Mouse (Mus musculus) lung, postnatal 14 days (tissue): ENCODE data around the gene St8sia6.
"Not testable (repeated sequence)": the region's sequence is repeated elsewhere in the genome, so short reads cannot be mapped to it uniquely, and the experiment has no call there.

Experiments used
- DNase-seq: peaks from one replicate; pipeline ENCODE4 v3.0.0; 2021

The St8sia6 gene

DNA sequence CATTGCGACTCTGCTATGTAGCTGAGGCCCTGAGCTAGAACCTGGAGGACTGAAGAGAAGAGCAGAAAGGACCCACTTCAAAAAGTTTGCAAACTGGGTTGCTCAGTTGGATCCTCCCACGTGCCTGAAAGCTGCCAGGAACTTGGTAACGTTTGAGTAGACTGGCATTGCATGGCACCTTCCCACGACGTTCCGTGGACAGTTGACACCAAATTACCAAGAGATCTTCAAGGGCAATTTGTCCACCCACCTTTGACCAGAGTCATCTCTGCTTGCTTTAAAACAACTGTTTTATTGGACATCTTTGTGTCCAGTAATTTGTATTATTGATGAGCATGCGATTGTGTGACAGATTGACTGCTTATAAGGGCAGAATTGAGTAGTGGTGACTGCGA lies at the start of gene St8sia6:
St8sia6 (minus strand) TSS at position 96 of the 395 bp plus-strand sequence.
- no peak for DNase-seq

DNA sequence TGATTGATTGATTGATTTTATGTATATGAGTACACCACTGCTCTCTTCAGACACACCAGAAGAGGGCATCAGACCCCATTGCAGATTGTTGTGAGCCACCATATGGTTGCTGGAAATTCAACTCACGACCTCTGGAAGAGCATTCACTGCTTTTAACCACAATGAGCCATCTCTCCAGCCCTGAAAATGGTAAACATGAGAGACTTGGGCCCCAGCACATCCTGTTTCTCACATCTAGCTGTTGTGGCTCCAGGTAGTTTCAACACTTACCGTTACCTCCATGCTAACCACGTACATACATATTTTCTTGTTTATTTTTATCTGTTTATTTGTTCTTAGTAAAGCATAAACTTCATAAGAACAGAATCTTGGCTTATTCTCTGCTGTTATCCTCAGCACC lies 42.4 kb upstream of the St8sia6 start:
- no peak for DNase-seq

DNA sequence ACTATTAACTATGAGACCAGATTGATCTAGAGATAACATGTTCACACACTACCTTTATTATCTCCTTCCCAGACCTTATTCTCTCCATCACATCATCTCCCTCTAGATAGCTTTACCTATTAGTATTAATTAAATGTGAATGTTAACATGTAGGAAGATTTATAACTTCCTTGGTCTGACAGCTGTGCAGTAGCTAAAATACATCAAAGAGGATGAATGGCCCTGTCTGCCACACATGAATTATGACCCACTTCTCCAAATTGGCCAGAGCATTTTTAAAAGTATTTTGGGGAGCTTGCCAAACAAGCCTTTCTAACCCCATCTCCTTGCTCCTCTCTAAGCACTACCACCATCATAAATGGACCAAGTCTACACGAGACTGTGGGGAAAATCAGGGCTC lies 41.1 kb upstream of the St8sia6 start:
- no peak for DNase-seq

DNA sequence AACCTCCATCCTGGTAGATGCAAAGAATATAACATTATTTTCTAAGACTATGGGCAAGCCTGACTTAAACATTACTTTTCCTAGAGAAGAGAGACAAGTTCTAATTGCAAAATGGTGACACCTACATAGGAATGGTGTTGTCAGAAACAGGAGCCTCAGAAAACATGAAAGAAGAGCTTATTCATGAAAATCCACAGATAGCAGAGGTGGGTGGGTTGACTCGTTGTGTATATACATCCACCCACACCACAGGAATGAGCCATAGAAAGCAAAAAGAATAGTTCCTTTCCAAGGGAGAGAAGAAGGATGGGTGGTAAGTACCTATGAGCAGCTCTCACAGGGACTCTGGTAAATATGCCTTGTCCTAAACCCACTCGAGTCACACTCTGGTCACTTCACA lies 22.8 kb upstream of the St8sia6 start:
- DNase-seq, result no peak

DNA sequence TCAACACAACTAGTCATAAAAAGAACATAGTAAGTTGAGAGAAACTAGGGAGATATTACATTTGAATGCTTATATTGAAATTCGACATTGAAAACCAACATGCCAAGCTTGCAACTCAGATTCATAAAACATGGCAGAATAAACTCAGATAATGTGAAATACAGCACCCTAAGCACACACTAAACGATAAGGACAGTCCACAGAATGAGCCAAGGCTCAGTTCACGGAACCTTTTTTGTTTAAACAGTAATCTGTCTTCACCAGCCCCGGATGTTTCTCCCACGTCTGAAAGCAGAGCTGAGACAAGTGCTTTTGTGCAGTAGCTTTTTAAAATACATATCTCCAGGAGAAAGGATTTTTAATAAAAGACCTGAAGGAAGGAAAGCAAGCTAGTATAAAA lies 14.7 kb upstream of the St8sia6 start:
- no peak for DNase-seq

DNA sequence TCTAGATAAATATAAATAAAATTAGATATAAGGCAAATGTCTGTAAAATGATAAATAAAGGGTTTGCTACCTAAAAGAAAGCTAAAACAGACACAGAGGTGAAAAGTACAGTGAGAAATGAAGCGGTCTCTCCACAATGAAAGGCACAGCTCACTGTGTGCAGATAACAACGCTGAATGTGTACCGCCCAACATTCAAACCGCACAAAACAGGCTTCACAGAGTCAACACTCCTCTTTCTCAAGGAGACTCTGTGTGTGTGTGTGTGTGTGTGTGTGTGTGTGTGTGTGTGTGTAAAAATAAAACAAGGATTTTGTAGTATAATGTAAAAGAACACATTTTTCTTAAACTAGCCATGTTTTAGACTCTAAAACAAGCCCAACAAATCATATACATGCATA lies 14.1 kb upstream of the St8sia6 start:
- no peak for DNase-seq

DNA sequence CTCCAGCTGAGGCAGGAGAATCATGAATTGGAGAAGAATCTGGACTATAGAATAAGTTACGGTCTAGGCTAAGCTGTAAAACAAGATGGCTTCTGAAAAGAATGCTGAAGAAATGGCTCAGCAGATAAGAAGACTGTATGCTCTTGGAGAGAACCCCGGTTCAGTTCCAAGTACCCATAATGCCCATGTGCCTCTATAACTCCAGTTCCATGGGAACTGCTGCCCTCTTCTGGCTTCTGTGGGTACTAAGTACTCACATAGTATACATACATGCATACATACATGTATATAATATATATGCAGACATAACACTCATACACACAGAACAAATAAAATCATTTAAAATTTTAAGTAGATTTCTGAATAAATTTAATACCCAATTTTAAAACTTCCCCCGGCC lies 12.3 kb upstream of the St8sia6 start:
- no peak for DNase-seq

DNA sequence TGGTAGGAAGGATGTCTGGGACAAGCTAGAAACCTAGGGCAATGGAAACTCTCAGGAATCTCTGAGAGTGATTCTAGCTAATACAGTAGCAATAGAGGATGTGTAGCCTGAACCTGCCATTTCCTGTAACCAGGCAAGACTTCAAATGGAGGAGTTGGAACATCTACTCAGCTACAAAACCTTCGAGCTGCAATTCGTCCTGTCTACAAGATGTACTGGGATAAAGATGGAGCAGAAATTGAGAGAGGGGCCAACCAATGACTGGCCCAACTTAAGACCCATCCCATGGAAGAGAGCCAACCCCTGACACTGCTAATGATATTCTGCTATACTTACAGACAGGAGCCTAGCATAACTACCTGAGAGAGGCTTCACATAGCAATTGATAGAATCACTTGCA lies 6.8 kb upstream of the St8sia6 start:
- no peak for DNase-seq

DNA sequence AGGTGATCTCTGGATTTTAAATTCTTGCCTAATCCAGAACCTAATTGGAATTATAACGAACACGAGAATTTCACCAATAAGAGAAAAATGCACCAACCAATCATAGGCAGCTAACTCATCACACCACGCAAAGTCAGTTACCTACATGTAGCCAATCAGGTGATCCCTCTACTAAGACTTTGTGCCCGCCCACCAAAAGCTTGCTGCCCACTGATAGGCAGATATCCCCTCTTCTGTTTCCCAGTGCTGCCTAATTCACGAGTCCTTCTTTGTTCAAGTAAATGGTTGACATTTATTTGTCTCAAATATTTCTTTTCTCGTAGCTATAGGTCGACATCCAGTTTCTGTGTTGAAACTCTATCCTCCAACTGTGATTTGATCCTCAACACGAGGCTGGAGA lies 582 bp upstream of the St8sia6 start:
- DNase-seq, result no peak

DNA sequence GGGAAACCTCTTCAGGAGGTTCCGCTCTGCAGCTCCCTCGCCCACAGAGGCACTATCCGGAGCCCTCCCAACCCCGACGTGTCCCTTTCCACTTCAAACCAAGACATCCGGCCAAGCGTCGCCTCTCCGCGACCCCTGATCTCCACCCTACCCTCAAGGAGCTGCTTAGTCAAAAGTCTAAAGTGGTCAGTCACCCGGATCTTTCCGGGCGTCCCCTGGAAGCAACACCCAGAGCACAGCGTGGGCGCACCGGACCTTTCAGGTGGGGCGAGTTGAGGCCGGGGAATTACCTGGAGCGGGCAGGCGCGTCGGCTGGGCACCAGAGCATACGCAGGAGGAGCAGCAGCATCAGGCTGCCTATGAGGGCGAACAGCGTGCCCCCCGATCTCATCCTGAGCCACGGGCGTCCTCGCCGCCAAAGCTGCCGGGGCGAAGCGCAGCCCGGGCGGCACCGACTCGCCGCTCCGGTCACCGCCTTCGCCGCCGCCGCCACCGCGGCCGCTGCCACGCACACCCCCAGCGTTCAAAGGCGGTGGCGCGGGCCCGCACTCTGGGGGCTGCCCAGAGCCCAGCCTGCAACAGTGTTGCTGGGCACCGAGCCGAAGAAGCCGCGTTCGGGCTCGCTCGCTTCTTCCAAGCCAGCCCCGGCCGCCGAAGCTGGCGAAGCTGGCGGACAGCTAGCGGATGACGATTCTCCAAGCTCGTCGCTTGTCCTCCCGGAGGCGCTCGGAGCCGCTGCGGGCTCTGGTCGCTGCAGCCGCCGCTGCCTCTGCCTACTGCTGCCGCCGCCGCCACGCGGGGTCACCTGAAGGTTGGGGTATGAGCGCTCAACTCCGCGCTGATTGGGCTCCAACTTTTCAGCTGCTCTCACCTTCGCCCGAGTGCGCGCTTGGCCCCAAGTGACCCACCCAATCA lies 553 bp downstream of the St8sia6 start:
- DNase-seq, result peak; percentile 39

DNA sequence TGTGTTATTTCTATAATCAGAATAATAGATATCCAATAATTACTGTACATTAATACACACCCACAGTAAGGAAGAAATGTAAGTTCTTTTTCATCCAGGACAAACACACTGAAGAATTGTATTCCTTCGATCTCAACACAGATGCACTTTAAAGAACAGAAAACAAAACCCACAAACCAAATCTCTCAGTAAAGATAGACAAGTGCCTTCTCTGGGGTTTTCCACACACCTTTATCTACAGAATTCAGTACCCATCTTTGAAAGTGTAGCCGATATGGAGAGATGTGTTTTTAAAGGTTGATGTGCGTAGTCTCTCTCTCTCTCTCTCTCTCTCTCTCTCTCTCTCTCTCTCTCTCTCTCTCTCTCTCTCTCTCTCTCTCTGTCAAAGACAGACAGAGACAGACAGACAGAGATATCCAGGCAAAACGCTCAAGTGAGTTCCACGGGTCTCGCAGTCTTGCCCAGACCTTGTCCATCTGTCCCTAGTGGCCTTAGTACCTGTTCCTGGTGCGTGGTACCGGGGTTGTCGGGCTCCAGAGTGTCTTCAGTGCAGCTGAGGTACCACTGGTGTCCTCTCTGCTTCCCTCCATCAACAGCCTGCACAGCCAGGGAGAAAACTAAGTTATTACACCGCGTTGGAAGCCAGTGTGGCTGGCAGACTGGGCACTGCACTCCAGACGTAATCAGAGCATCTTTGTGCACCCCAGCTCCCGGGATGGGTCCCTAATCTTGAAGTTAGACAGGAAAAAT lies 1.4 kb downstream of the St8sia6 start:
- no peak for DNase-seq

DNA sequence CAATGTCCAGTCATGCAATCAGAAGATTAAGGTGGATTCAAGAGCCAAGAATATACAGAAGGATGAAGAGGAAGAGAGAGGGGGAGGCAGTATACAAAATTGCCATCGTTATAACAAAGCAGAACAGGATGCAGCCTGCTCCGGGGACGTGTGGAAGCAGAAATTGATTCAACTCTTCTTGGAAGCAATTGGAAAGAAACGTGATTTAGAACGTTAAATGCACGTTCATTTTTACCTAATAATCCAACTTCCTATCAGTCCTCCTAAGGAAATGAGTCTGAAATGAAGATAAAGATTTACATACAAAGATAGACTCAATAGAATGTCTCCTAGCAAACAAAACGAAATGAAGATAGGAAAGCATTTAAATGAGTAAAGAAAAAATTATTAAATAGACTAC lies 2.3 kb downstream of the St8sia6 start:
- DNase-seq, result no peak

DNA sequence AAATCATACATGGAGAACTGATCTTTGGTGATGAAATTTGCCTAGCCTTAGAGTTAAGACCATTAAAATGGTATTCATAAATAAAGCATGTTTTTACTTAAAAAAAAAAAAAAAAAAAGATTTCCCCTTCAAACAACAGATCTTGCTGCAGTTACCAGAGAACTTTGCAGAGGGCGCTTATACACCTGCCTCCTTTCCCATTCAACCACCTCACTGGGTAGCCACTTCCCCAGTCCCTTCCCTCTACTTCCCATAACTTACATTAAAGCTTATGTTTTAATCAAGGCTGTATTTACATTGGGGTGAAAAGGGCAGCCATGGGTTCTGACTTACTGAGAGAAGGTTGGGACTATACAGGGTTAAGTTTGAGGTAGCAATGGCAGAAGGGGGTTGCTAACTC lies 4.5 kb downstream of the St8sia6 start:
- no peak for DNase-seq

DNA sequence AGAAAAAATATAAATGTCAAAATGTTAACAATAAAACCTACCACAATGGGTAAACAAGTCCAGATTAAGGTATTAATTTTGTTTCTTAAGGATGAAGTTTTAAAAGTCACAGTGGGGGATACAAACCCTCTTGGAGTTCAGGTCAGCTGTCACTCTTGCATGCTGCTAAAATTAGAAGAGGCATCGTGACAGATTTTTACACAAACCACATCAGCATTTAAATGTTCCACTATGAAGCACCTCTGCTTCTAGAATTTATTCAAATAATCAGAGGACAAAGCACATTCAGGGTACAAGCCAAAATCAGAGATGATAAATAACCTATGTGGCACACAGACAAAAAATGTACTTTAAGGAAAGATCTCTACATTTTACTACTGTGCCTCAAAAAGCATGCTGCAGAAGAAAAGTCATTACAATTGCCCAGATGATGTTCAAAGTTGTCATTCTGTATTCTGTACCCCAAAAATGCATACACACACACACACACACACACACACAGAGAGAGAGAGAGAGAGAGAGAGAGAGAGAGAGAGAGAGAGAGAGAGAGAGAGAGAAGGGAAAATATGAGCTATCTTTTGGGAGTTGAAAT lies 7.2 kb downstream of the St8sia6 start:
- DNase-seq, result no peak

DNA sequence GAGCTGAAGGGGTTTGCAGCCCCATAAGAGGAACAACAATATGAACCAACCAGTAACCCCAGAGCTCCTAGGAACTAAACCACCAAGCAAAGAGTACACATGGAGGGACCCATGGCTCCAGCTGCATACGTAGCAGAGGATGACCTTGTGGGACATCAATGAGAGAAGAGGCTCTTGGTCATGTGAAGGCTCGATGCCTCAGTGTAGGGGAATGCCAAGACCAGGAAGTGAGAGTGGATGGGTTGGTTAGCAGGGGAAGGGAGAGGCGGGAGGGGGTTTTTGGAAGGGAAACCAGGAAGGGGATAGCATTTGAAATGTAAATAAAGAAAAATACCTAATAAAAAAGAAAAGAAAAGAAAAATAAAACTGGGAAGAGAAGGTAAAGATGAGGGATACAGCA lies 7.9 kb downstream of the St8sia6 start:
- not testable (repeated sequence) for DNase-seq

DNA sequence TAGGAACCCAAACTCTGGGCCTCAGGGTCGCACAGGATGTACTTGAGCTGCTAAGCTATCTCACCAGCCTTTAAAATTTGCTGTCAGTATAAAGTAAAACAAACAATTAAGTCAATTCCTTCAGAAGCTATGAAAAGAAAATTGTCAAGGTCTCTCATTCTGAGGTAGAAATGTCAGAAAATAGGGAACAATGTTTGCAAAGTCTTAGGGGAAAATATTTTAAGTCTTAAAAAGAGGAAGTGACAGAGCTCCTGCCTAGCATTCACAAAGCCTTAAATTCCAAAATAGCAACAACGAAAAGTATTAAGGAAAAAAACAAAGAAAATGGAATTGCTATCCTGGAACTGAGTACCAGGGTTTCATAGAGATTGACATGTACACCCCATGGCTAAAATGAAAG lies 8.6 kb downstream of the St8sia6 start:
- DNase-seq, result no peak

DNA sequence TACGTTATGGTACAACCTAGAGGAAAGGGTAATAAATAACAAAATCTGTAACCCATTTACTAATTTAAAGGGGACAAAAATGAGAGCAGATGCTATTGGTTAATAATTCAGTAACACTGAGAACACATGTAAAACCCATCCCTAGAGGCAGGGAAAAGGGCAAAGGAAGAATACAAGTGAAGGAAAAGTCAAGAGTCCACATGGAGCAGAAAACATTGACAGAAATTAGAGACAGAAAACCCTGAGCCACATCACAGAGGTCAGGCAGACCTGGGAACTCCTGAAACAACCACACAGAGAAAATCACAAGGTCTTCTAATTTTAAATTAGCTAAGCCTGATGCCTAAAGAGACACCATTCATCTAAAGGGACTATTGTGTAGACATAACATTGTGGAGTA lies 9.4 kb downstream of the St8sia6 start:
- DNase-seq, result no peak

DNA sequence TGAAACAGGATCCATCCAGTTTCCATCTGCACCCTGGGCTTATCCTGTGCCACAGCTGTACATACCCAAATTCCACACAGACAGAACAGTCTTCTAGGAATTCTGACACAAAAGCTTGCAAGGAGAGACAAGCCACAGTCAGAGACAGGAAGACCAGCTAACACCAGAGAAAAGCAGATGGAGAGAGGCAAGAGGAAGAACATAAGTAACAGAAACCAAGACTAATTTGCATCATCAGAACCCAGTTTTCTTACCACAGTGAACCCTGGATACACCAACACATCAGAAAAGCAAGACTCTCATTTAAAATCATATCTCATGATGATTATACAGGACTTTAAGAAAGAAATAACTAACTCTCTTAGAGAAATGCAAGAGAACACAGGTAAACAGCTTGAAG lies 16.8 kb downstream of the St8sia6 start:
- DNase-seq, result no peak

DNA sequence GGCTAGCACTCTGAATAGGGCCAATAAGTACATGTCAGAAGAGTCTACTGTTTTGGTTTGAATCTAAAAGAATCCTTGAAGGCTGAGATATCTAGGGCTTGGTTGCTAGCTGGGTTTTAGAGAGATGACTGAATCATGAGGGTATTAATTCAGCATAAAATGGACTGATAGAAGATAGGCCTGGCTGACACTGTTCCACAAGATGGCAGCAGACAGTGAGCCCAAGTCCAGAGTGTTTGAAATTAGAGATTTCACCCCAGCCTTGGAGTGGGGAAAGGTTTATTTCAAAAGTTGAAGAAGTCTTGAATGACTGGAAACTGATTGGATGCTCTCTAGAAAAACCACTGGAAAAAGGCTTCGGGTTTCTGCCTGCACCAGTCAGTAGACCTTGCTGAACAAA lies 17.4 kb downstream of the St8sia6 start:
- DNase-seq, result no peak

DNA sequence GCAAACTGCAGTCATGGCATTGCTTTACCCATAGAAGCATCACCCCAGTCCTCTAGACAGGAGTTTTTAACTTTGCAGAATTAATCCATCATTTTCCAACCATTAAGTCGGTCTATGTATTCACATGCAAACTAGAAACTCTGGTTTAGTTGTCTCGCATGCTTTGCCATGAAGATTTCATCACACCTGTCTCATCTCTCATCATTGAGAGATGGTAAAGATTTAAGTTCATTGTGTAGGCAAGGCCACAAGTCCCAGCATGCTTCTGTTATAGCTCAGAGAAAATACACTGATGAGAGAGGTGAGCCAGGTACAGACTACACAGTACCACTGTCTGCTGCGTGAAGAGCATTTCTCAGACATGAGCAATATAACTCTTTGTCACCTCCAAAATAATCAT lies 18.8 kb downstream of the St8sia6 start:
- DNase-seq, result no peak

DNA sequence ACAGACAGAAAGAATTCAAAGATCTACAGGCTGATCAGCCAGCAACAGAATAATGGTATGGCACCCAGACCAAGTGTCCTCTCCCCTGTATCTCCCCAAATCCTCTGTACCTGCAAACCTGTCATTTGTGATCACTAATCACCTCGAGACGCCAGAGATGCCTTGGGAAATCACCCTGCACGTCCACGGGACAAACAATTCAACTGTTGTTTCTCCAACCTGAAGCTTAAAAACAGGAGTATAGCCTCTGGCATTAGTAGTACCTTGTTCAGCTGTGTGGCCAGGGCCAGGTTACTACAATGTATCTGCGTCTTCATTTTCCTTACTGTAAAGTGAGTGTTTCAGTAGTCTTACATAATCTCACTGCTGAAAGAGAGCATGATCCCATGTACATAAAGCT lies 25.3 kb downstream of the St8sia6 start:
- no peak for DNase-seq

DNA sequence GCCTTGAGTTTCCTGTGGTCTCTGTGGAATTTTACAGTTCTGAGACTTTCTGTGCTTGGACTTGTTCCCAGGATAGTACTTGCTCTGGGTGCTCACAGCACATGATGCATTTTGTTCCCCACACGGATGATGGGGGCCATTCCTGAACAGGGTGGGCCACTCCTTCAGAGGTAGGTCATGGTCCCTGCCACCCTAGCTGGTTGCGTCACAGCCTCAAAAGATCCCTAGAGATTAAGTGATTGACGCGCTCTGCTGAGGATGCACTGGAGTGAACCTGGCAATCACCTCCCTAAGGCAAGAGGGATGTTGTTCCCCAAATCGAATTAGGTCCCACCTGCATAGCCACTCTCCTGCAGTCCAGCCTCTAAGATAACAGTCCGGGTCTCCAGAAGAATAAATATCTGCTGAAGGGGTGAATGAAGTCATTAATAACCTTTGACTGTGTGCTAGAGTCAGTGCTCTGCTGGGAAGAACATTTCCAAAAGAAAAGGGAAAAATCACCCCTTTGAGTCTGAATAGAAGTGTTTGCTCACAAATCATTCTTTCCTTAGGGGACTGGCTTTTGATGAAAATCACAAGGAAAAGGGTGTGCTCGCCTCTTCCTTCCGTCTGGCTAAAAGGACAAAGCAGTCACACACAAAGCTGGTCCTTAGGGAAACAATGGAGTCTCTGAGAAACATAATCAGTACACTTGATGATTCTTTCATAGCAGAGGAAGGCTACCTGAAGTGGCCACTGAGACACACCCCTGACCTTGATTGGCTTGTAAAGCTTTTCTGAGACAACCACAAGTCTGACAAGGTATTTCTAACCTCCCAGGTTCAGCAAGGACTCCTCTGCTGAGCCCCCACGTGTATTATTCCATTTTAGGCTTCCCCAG lies 26.1 kb downstream of the St8sia6 start:
- DNase-seq, result no peak

DNA sequence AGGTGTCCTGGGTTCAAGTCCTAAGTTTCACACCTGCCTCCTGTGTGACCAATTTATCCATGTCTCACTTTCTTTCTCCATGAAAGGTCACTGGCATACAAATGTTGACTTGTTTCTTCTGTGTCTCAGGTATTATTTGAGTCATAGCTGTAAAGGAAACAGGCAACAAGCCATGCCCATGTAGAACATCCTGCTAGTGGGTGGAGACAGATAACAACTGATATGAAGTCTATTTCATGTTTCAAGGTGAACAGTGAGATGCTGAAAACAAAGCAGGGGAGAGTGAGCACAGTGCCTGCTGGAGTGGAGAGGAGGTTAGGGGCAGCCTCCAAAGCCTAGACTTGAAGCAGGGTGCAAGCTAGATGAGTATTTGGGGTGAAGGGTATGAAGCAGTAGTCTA lies 33.5 kb downstream of the St8sia6 start:
- no peak for DNase-seq
